Mouse (Mus musculus): ENCODE measurements around the gene Tbc1d25.

- TF ChIP-seq POLR2A (IDR thresholded peaks at IDR 0.05; ENCODE audit: insufficient read depth, low read length): no peak
- no peak for TF ChIP-seq CTCF (IDR thresholded peaks at IDR 0.05; ENCODE audit: low read depth, low read length)
- no peak for TF ChIP-seq EP300 (IDR thresholded peaks at IDR 0.05; ENCODE audit: insufficient read depth, low read depth, low read length)
These were observed at the start of gene Tbc1d25 for GRCm38 (mm10) chrX:8175504-8176385.

All from ES-Bruce4 (cell line).